Mouse (Mus musculus): Measurements from ENCODE around the gene Cysltr1. TPM values are rescaled to one million over a fixed set of nuclear protein-coding genes. Genes with fewer than 3 reads are reported as not detected.

Gene Cysltr1
- total RNA-seq (2023) = 0.14 to 0.39 TPM in 2 of 4 replicates, not detected in the others

GRCm38 (mm10) chrX:106603386-106603785 is at the start of gene Cysltr1:
Gene Cysltr1, minus strand, starts transcription at chrX:106603679.

DNA sequence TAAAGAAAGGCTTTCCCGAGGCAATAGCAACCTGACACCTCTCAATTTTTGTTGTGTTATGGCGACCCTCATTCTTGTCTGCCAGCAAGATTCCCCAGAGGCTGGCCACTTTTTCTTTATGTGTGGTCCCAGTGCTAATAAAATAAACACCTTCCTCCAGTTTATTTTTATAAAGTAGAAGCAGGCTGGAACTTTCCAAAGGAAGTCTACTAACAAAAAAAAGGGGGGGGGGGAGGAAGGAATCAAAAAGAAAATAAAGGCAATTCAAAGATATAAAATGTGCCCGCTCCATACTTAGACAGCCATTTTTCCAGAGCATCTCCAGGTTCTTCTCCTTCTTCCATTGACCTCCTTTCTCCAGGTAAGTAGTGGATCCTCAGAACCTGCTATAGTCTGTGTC is 20.6 kb downstream of the Cysltr1 start, which contains the start of gene Gm5127:
Gene Gm5127, plus strand, starts transcription at position 301 of the 400 bp plus-strand sequence.

Other genes with a start within 250 kb of the Cysltr1 start
- not detected in 4 replicates for gene Fndc3c1, start 118.3 kb downstream of the Cysltr1 start, total RNA-seq (2023)
- gene Gm5127, start 20.5 kb downstream of the Cysltr1 start, total RNA-seq (2023) = 0.48 to 0.85 TPM (median 0.73 TPM) in 4 replicates
- gene Rtl3, start 237.0 kb upstream of the Cysltr1 start, total RNA-seq (2023) = not detected in 4 replicates